Mouse (Mus musculus): ENCODE measurements around the gene Olfr103. TPM values are rescaled to one million over a fixed set of nuclear protein-coding genes. Genes with fewer than 3 reads are reported as not detected.

Gene Olfr103
- total RNA-seq, 1 experiment = not detected

GRCm38 (mm10) chr17:37310146-37310699 lies 29.3 kb downstream of the Olfr103 start:
- Histone ChIP-seq H3K4me3 (ENCODE audit: insufficient read depth in 1 of 2, low read depth in 1 of 2, low read length in 2 of 2, poor library complexity in 1 of 2, severe bottlenecking in 1 of 2) (no peak overlapping the region), H3K4me1 (ENCODE audit: control insufficient read depth in 2 of 2, insufficient read depth in 2 of 2, low read length in 2 of 2, poor library complexity in 1 of 2) (no peaks in the 10 kb centered on the region), H3K27ac (ENCODE audit: insufficient read depth, low read depth, low read length, poor library complexity, severe bottlenecking) (no peak overlapping the region), H3K9me3 (ENCODE audit: control insufficient read depth, insufficient read depth, low read depth, low read length) (no peaks in the 10 kb centered on the region), H3K36me3 (ENCODE audit: control insufficient read depth, insufficient read depth, low read length, poor library complexity, severe bottlenecking) (no peaks in the 10 kb centered on the region), H3K9ac (ENCODE audit: insufficient read depth, low read depth, low read length, poor library complexity, severe bottlenecking) (no peak overlapping the region)
- TF ChIP-seq MAFK (IDR thresholded peaks at IDR 0.05; ENCODE audit: insufficient read depth, low read depth, low read length) = no peak
- TF ChIP-seq CHD2 (IDR thresholded peaks at IDR 0.05; ENCODE audit: low read depth, low read length) = no peak
- TF ChIP-seq ZC3H11A (IDR thresholded peaks at IDR 0.05; ENCODE audit: borderline replicate concordance, low read depth, low read length) = no peak
- TF ChIP-seq ZNF384 (IDR thresholded peaks at IDR 0.05; ENCODE audit: low read depth, low read length) = no peak
- no peak for TF ChIP-seq HCFC1 (IDR thresholded peaks at IDR 0.05; ENCODE audit: borderline replicate concordance, insufficient read depth, low read length)
- no peak for DNase-seq (ENCODE audit: low read depth, low spot score)
- in situ Hi-C loops (cut with MboI; ENCODE audit: low sequenced_read_pairs in 2 of 2, unreplicated experiment in 2 of 2) = loop anchor here in 1 of 2 experiments (25.0 kb wide), 1 partner anchor 1252 kb away; the partner anchor contains the start of gene Esp34

- H3K4me1 ChIP-seq (ENCODE audit: control insufficient read depth in 2 of 2, insufficient read depth in 2 of 2, low read length in 2 of 2, poor library complexity in 1 of 2) = no peaks in the 10 kb centered on the region
- no peak overlapping the region for H3K27ac ChIP-seq (ENCODE audit: insufficient read depth, low read depth, low read length, poor library complexity, severe bottlenecking)
- no peaks in the 10 kb centered on the region for H3K9me3 ChIP-seq (ENCODE audit: control insufficient read depth, insufficient read depth, low read depth, low read length)
- no peaks in the 10 kb centered on the region for H3K36me3 ChIP-seq (ENCODE audit: control insufficient read depth, insufficient read depth, low read length, poor library complexity, severe bottlenecking)
- 0 out of 2 replicates have a peak, but pooled peaks have one; percentile 23 for TF ChIP-seq ZC3H11A (IDR thresholded peaks at IDR 0.05; ENCODE audit: borderline replicate concordance, low read depth, low read length)
- TF ChIP-seq HCFC1 (IDR thresholded peaks at IDR 0.05; ENCODE audit: borderline replicate concordance, insufficient read depth, low read length) = no peak
- in situ Hi-C loops (cut with MboI; ENCODE audit: low sequenced_read_pairs in 2 of 2, unreplicated experiment in 2 of 2) = loop anchor here in 1 of 2 experiments (25.0 kb wide), 1 partner anchor 1254 kb away; the partner anchor contains the start of gene Esp34
- peak; percentile 8 for DNase-seq (ENCODE audit: low read depth, low spot score)
- no peak overlapping the region for H3K9ac ChIP-seq (ENCODE audit: insufficient read depth, low read depth, low read length, poor library complexity, severe bottlenecking)
- no peak overlapping the region for H3K4me3 ChIP-seq (ENCODE audit: insufficient read depth in 1 of 2, low read depth in 1 of 2, low read length in 2 of 2, poor library complexity in 1 of 2, severe bottlenecking in 1 of 2)
Observed at GRCm38 (mm10) chr17:37308483-37308882, 31.0 kb downstream of the Olfr103 start.

GRCm38 (mm10) chr17:37304213-37304612 lies 35.3 kb downstream of the Olfr103 start, which contains the start of gene Olfr101:
Gene Olfr101 (minus strand): TSS chr17:37304313.
- TF ChIP-seq HCFC1 (IDR thresholded peaks at IDR 0.05; ENCODE audit: borderline replicate concordance, insufficient read depth, low read length) (no peak), MAFK (IDR thresholded peaks at IDR 0.05; ENCODE audit: insufficient read depth, low read depth, low read length) (no peak), CHD2 (IDR thresholded peaks at IDR 0.05; ENCODE audit: low read depth, low read length) (no peak), ZC3H11A (IDR thresholded peaks at IDR 0.05; ENCODE audit: borderline replicate concordance, low read depth, low read length) (no peak), ZNF384 (IDR thresholded peaks at IDR 0.05; ENCODE audit: low read depth, low read length) (no peak)
- Histone ChIP-seq H3K4me3 (ENCODE audit: insufficient read depth in 1 of 2, low read depth in 1 of 2, low read length in 2 of 2, poor library complexity in 1 of 2, severe bottlenecking in 1 of 2) (no peak within 1 kb of the TSS), H3K36me3 (ENCODE audit: control insufficient read depth, insufficient read depth, low read length, poor library complexity, severe bottlenecking) (no peaks in the 10 kb centered on the region), H3K9me3 (ENCODE audit: control insufficient read depth, insufficient read depth, low read depth, low read length) (no peaks in the 10 kb centered on the region), H3K9ac (ENCODE audit: insufficient read depth, low read depth, low read length, poor library complexity, severe bottlenecking) (no peak within 1 kb of the TSS), H3K4me1 (ENCODE audit: control insufficient read depth in 2 of 2, insufficient read depth in 2 of 2, low read length in 2 of 2, poor library complexity in 1 of 2) (no peaks in the 10 kb centered on the region), H3K27ac (ENCODE audit: insufficient read depth, low read depth, low read length, poor library complexity, severe bottlenecking) (no peak within 1 kb of the TSS)
- in situ Hi-C loops (cut with MboI; ENCODE audit: low sequenced_read_pairs in 2 of 2, unreplicated experiment in 2 of 2) = loop anchor here in 1 of 2 experiments (25.0 kb wide), 1 partner anchor 1258 kb away; the partner anchor contains the start of gene Esp34
- no peak for DNase-seq (ENCODE audit: low read depth, low spot score)

Other genes starting within 250 kb of the Olfr103 start
- 0.11 and 0.13 TPM in 2 replicates for gene Olfr91, start 241.4 kb downstream of the Olfr103 start, total RNA-seq (2012; rRNA removed)
- not detected in 2 replicates for gene Olfr92, start 219.6 kb downstream of the Olfr103 start, total RNA-seq (2012; rRNA removed)
- gene Olfr93, start 178.2 kb downstream of the Olfr103 start, total RNA-seq (2012; rRNA removed) = not detected in 2 replicates
- not detected in 2 replicates for gene Ubd, start 145.8 kb downstream of the Olfr103 start, total RNA-seq (2012; rRNA removed)
- gene Olfr94, start 138.7 kb downstream of the Olfr103 start, total RNA-seq (2012; rRNA removed) = not detected in 2 replicates
- not detected in 2 replicates for gene Olfr95, start 126.6 kb downstream of the Olfr103 start, total RNA-seq (2012; rRNA removed)
- not detected in 2 replicates for gene Olfr96, start 119.6 kb downstream of the Olfr103 start, total RNA-seq (2012; rRNA removed)
- gene Olfr97, start 102.4 kb downstream of the Olfr103 start, total RNA-seq (2012; rRNA removed) = not detected in 2 replicates
- not detected in 2 replicates for gene Olfr98, start 75.9 kb downstream of the Olfr103 start, total RNA-seq (2012; rRNA removed)
- gene H2-M3, start 69.5 kb downstream of the Olfr103 start, total RNA-seq (2012; rRNA removed) = 3.5 and 6.8 TPM in 2 replicates
- not detected in 2 replicates for gene Olfr99, start 56.2 kb downstream of the Olfr103 start, total RNA-seq (2012; rRNA removed)
- gene Olfr101, start 35.4 kb downstream of the Olfr103 start, total RNA-seq (2012; rRNA removed) = not detected in 2 replicates
- gene Olfr102, start 22.6 kb downstream of the Olfr103 start, total RNA-seq (2012; rRNA removed) = not detected in 2 replicates
- not detected in 2 replicates for gene Olfr104-ps, start 19.9 kb upstream of the Olfr103 start, total RNA-seq (2012; rRNA removed)
- gene Olfr105-ps, start 39.3 kb upstream of the Olfr103 start, total RNA-seq (2012; rRNA removed) = not detected in 2 replicates
- gene Olfr106-ps, start 50.7 kb upstream of the Olfr103 start, total RNA-seq (2012; rRNA removed) = not detected in 2 replicates
- gene Olfr107, start 59.5 kb upstream of the Olfr103 start, total RNA-seq (2012; rRNA removed) = not detected in 2 replicates
- not detected in 2 replicates for gene Olfr108, start 105.8 kb upstream of the Olfr103 start, total RNA-seq (2012; rRNA removed)
- not detected in 2 replicates for gene Olfr109, start 119.2 kb upstream of the Olfr103 start, total RNA-seq (2012; rRNA removed)
- gene H2-M2, start 143.9 kb upstream of the Olfr103 start, total RNA-seq (2012; rRNA removed) = 0.21 and 0.27 TPM in 2 replicates
- gene Olfr110, start 152.8 kb upstream of the Olfr103 start, total RNA-seq (2012; rRNA removed) = not detected in 2 replicates
- gene Olfr111, start 168.3 kb upstream of the Olfr103 start, total RNA-seq (2012; rRNA removed) = not detected in 2 replicates
- not detected in 2 replicates for gene Olfr112, start 229.8 kb upstream of the Olfr103 start, total RNA-seq (2012; rRNA removed)
- not detected in 2 replicates for gene Olfr113, start 238.0 kb upstream of the Olfr103 start, total RNA-seq (2012; rRNA removed)